Mouse (Mus musculus): ENCODE results near the gene Defa17. TPM values are rescaled to one million over a fixed set of nuclear protein-coding genes. Genes with fewer than 3 reads are reported as not detected.

Defa17 gene
- not detected for polyA plus RNA-seq (2014; fragmentation: Illumina TruSeq; extraction: RNeasy Lipid Tissue Mini Kit (QIAGEN cat#74804); ENCODE audit: low read depth, low replicate concordance)

DNA sequence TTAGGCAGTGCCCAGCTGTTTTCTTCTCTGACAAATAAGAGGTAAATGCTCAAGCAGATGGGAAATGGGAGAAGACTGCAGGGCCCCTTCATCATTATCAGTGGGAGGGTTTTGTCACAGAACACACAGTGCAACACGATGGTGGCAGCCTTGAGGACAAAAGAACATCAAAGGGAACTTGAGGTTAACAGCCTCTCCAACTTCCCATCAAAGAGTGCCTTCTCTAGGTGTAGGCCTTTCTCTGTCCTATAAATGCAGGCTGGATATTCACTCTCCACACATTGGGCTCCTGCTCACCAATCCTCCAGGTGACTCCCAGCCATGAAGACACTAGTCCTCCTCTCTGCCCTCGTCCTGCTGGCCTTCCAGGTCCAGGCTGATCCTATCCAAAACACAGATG lies at the start of gene Defa17:
Gene Defa17 (plus strand): TSS at position 301 of the 400 bp plus-strand sequence.

GRCm38 (mm10) chr8:21617883-21618282 lies 37.7 kb upstream of the Defa17 start, which contains the start of gene Defa26:
Defa26 (plus strand) TSS chr8:21618183.

DNA sequence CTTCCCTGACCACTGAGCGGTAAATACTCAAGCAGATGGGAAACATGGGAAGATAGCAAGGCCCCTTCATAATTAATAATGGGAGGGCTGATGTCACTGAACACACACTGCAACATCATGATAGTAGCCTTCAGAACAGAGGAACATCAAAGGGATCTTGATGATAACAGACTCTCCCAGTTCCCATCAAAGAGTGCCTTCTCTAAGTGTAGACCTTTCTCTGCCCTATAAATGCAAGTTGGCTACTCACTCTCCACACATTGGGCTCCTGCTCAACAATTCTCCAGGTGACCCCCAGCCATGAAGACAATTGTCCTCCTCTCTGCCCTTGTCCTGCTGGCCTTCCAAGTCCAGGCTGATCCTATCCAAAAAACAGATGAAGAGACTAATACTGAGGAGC lies 9.9 kb downstream of the Defa17 start, which contains the start of gene Defa34:
Gene Defa34 (plus strand): TSS at position 301 of the 400 bp plus-strand sequence.

GRCm38 (mm10) chr8:21703545-21703944 lies 48.0 kb downstream of the Defa17 start, which contains the start of gene AY761184:
AY761184 (minus strand) TSS chr8:21703645.

Other genes starting within 250 kb of the Defa17 start
- gene Defa36, start 228.4 kb upstream of the Defa17 start, polyA plus RNA-seq (2014; fragmentation: Illumina TruSeq; extraction: RNeasy Lipid Tissue Mini Kit (QIAGEN cat#74804); ENCODE audit: low read depth, low replicate concordance) = not detected
- gene Gm7849, start 199.2 kb upstream of the Defa17 start, polyA plus RNA-seq (2014; fragmentation: Illumina TruSeq; extraction: RNeasy Lipid Tissue Mini Kit (QIAGEN cat#74804); ENCODE audit: low read depth, low replicate concordance) = not detected
- gene Defa20, start 146.5 kb upstream of the Defa17 start, polyA plus RNA-seq (2014; fragmentation: Illumina TruSeq; extraction: RNeasy Lipid Tissue Mini Kit (QIAGEN cat#74804); ENCODE audit: low read depth, low replicate concordance) = not detected
- gene Defa32, start 126.7 kb upstream of the Defa17 start, polyA plus RNA-seq (2014; fragmentation: Illumina TruSeq; extraction: RNeasy Lipid Tissue Mini Kit (QIAGEN cat#74804); ENCODE audit: low read depth, low replicate concordance) = not detected
- not detected for gene Defa37, start 90.4 kb upstream of the Defa17 start, polyA plus RNA-seq (2014; fragmentation: Illumina TruSeq; extraction: RNeasy Lipid Tissue Mini Kit (QIAGEN cat#74804); ENCODE audit: low read depth, low replicate concordance)
- not detected for gene Defa28, start 72.8 kb upstream of the Defa17 start, polyA plus RNA-seq (2014; fragmentation: Illumina TruSeq; extraction: RNeasy Lipid Tissue Mini Kit (QIAGEN cat#74804); ENCODE audit: low read depth, low replicate concordance)
- not detected for gene Gm7861, start 61.3 kb upstream of the Defa17 start, polyA plus RNA-seq (2014; fragmentation: Illumina TruSeq; extraction: RNeasy Lipid Tissue Mini Kit (QIAGEN cat#74804); ENCODE audit: low read depth, low replicate concordance)
- gene Defa26, start 37.6 kb upstream of the Defa17 start, polyA plus RNA-seq (2014; fragmentation: Illumina TruSeq; extraction: RNeasy Lipid Tissue Mini Kit (QIAGEN cat#74804); ENCODE audit: low read depth, low replicate concordance) = not detected
- gene Defa34, start 10.0 kb downstream of the Defa17 start, polyA plus RNA-seq (2014; fragmentation: Illumina TruSeq; extraction: RNeasy Lipid Tissue Mini Kit (QIAGEN cat#74804); ENCODE audit: low read depth, low replicate concordance) = not detected
- gene AY761184, start 47.9 kb downstream of the Defa17 start, polyA plus RNA-seq (2014; fragmentation: Illumina TruSeq; extraction: RNeasy Lipid Tissue Mini Kit (QIAGEN cat#74804); ENCODE audit: low read depth, low replicate concordance) = not detected
- not detected for gene Defa24, start 78.7 kb downstream of the Defa17 start, polyA plus RNA-seq (2014; fragmentation: Illumina TruSeq; extraction: RNeasy Lipid Tissue Mini Kit (QIAGEN cat#74804); ENCODE audit: low read depth, low replicate concordance)
- gene Defb50, start 167.8 kb downstream of the Defa17 start, polyA plus RNA-seq (2014; fragmentation: Illumina TruSeq; extraction: RNeasy Lipid Tissue Mini Kit (QIAGEN cat#74804); ENCODE audit: low read depth, low replicate concordance) = not detected
- not detected for gene Defb2, start 184.1 kb downstream of the Defa17 start, polyA plus RNA-seq (2014; fragmentation: Illumina TruSeq; extraction: RNeasy Lipid Tissue Mini Kit (QIAGEN cat#74804); ENCODE audit: low read depth, low replicate concordance)
- not detected for gene Defb10, start 203.1 kb downstream of the Defa17 start, polyA plus RNA-seq (2014; fragmentation: Illumina TruSeq; extraction: RNeasy Lipid Tissue Mini Kit (QIAGEN cat#74804); ENCODE audit: low read depth, low replicate concordance)
- gene Defb9, start 229.6 kb downstream of the Defa17 start, polyA plus RNA-seq (2014; fragmentation: Illumina TruSeq; extraction: RNeasy Lipid Tissue Mini Kit (QIAGEN cat#74804); ENCODE audit: low read depth, low replicate concordance) = not detected

All from liver, adult 10 weeks (tissue).